Mouse (Mus musculus): ENCODE data around the gene Fcna.
A peak's percentile ranks its signal among the peaks of the same experiment; 100 is the strongest.

The Fcna gene

GRCm38 (mm10) chr2:25608671-25609070 lies 19.2 kb downstream of the Fcna start:
- no peak for DNase-seq (ENCODE audit: low spot score in 2 of 2)

GRCm38 (mm10) chr2:25607761-25608622 lies 19.8 kb downstream of the Fcna start, which contains the start of gene Rabl6:
Gene Rabl6, minus strand, starts transcription at chr2:25608521.
- peak; percentile 84 to 89 for DNase-seq (ENCODE audit: low spot score in 2 of 2)

- no peak for DNase-seq (ENCODE audit: low spot score in 2 of 2)
Observed at GRCm38 (mm10) chr2:25602526-25602925, 25.3 kb downstream of the Fcna start.

GRCm38 (mm10) chr2:25600037-25600436 lies 27.8 kb downstream of the Fcna start:
- no peak for DNase-seq (ENCODE audit: low spot score in 2 of 2)

- no peak for DNase-seq (ENCODE audit: low spot score in 2 of 2)
Observed at GRCm38 (mm10) chr2:25598749-25599148, 29.1 kb downstream of the Fcna start.

GRCm38 (mm10) chr2:25596765-25597510 lies 30.9 kb downstream of the Fcna start:
- DNase-seq (ENCODE audit: low spot score in 2 of 2), result no peak

- DNase-seq (ENCODE audit: low spot score in 2 of 2), result no peak
Observed at GRCm38 (mm10) chr2:25591863-25592262, 36.0 kb downstream of the Fcna start.

GRCm38 (mm10) chr2:25588227-25588907 lies 39.5 kb downstream of the Fcna start:
- DNase-seq (ENCODE audit: low spot score in 2 of 2), result no peak

- DNase-seq (ENCODE audit: low spot score in 2 of 2), result no peak
Observed at GRCm38 (mm10) chr2:25587290-25587689, 40.5 kb downstream of the Fcna start.

- DNase-seq (ENCODE audit: low spot score in 2 of 2), result no peak
Observed at GRCm38 (mm10) chr2:25585601-25586000, 42.2 kb downstream of the Fcna start.

- DNase-seq (ENCODE audit: low spot score in 2 of 2), result no peak
Observed at GRCm38 (mm10) chr2:25584856-25585255, 43.0 kb downstream of the Fcna start.

GRCm38 (mm10) chr2:25584152-25584551 lies 43.7 kb downstream of the Fcna start:
- no peak for DNase-seq (ENCODE audit: low spot score in 2 of 2)

- no peak for DNase-seq (ENCODE audit: low spot score in 2 of 2)
Observed at GRCm38 (mm10) chr2:25583571-25583970, 44.3 kb downstream of the Fcna start.

GRCm38 (mm10) chr2:25583120-25583481 lies 44.7 kb downstream of the Fcna start:
- no peak for DNase-seq (ENCODE audit: low spot score in 2 of 2)

GRCm38 (mm10) chr2:25582466-25583119 lies 45.2 kb downstream of the Fcna start:
- DNase-seq (ENCODE audit: low spot score in 2 of 2), result no peak

GRCm38 (mm10) chr2:25581901-25582301 lies 45.9 kb downstream of the Fcna start:
- DNase-seq (ENCODE audit: low spot score in 2 of 2), result no peak

GRCm38 (mm10) chr2:25581294-25581864 lies 46.5 kb downstream of the Fcna start, which contains the start of gene Ajm1:
Gene Ajm1, minus strand, starts transcription at chr2:25581757.
- peak in 1 of 2 experiments; percentile 56 for DNase-seq (ENCODE audit: low spot score in 2 of 2)

GRCm38 (mm10) chr2:25580621-25581101 lies 47.2 kb downstream of the Fcna start:
- DNase-seq (ENCODE audit: low spot score in 2 of 2), result no peak

- DNase-seq (ENCODE audit: low spot score in 2 of 2), result no peak
Observed at GRCm38 (mm10) chr2:25579737-25580460, 47.9 kb downstream of the Fcna start.

Data from urinary bladder, postnatal 36 days (tissue).